Mouse (Mus musculus): ENCODE measurements around the gene Nckipsd.

- TF ChIP-seq CTCF (IDR thresholded peaks at IDR 0.05; ENCODE audit: low read depth, low read length), result no peak
- no peak for TF ChIP-seq POLR2A (IDR thresholded peaks at IDR 0.05; ENCODE audit: extremely low read depth, insufficient read depth, low read length)
Observed at GRCm38 (mm10) chr9:108858792-108859527, 50.8 kb downstream of the Nckipsd start.

Data from liver, adult 2 months (tissue).